Mouse (Mus musculus) heart, postnatal 0 days (tissue): ENCODE data around the gene Cd3eap. TPM values are rescaled to one million over a fixed set of nuclear protein-coding genes. Genes with fewer than 3 reads are reported as not detected.
A peak's percentile ranks its signal among the peaks of the same experiment; 100 is the strongest.

Experiments used
- ATAC-seq: fragments of 200-750 bp; cut with Nextera tagmentation; 2 replicates; pipeline ENCODE4 v1.8.0; 2017; ENCODE audit warnings: low read depth, moderate number of reproducible peaks, moderate library complexity; ENCODE audit not compliant: insufficient read depth
- DNase-seq: peaks from one replicate; pipeline ENCODE4 v3.0.0-alpha.2; 2016; ENCODE audit warnings: low spot score
- H3K27ac ChIP-seq: fragments of 300-500 bp; sonication (generic); 2 replicates; pipeline ENCODE4 v1.5.1; 2014; ENCODE audit warnings: low read depth, mild to moderate bottlenecking
- H3K27me3 ChIP-seq: fragments of 300-500 bp; sonication (generic); 2 replicates; pipeline ENCODE4 v1.6.1; 2014; ENCODE audit warnings: low read length, mixed read lengths; ENCODE audit not compliant: control insufficient read depth, insufficient read depth
- H3K36me3 ChIP-seq: fragments of 300-500 bp; sonication (generic); replicated peaks from 2 replicates; pipeline ENCODE4 v1.6.1; 2014; ENCODE audit warnings: low read length, mixed read lengths; ENCODE audit not compliant: control insufficient read depth, insufficient read depth
- H3K4me1 ChIP-seq: fragments of 300-500 bp; sonication (generic); 2 replicates; pipeline ENCODE4 v1.6.1; 2014; ENCODE audit warnings: antibody characterized with exemption; ENCODE audit not compliant: control insufficient read depth, insufficient read depth
- H3K4me2 ChIP-seq: fragments of 300-500 bp; sonication (generic); 2 replicates; pipeline ENCODE4 v1.6.1; 2014; ENCODE audit warnings: low read depth, mild to moderate bottlenecking, low read length, moderate library complexity
- H3K4me3 ChIP-seq: fragments of 300-500 bp; sonication (generic); 2 replicates; pipeline ENCODE4 v1.5.1; 2014; ENCODE audit warnings: low read depth, low read length
- H3K9ac ChIP-seq: fragments of 300-500 bp; sonication (generic); replicated peaks from 2 replicates; pipeline ENCODE4 v1.6.1; 2014; ENCODE audit warnings: low read depth, low read length, mixed read lengths
- H3K9me3 ChIP-seq: fragments of 300-500 bp; sonication (generic); replicated peaks from 2 replicates; pipeline ENCODE4 v1.6.1; 2016; ENCODE audit warnings: low read length; ENCODE audit not compliant: control insufficient read depth
- CTCF ChIP-seq: IDR thresholded peaks from 2 replicates; pipeline ENCODE4 v1.5.1; 2016; ENCODE audit warnings: antibody characterized with exemption, control low read depth, low read depth
- EP300 ChIP-seq: IDR thresholded peaks from 2 replicates; pipeline ENCODE4 v1.6.1; 2016; ENCODE audit warnings: antibody characterized with exemption, low read depth
- WGBS: fragments of 180-500 bp; shearing (Covaris S2); extraction: QIAGEN DNeasy Blood & Tissue Kit; methylation state at CpG from one replicate; pipeline ENCODE4 v1.1.7; 2014; 5-methylcytosine and 5-hydroxymethylcytosine counted together
- polyA plus RNA-seq: library from polyadenylated mRNA; unstranded; fragments of >200 nt; fragmentation: Nextera tagmentation; extraction: Ambion mirVana; gene quantifications from 2 replicates; pipeline ENCODE4 v1.2.1, GENCODE M21; 2015
- total RNA-seq: library from RNA; depleted of rRNA; stranded (reverse); fragments of >200 nt; gene quantifications from 2 replicates; pipeline ENCODE4 v1.2.3, GENCODE M21; 2014; ENCODE audit warnings: low replicate concordance

The Cd3eap gene
- total and polyA plus RNA-seq, 2 experiments from 2014 or later = 3.2 to 11.7 TPM

DNA sequence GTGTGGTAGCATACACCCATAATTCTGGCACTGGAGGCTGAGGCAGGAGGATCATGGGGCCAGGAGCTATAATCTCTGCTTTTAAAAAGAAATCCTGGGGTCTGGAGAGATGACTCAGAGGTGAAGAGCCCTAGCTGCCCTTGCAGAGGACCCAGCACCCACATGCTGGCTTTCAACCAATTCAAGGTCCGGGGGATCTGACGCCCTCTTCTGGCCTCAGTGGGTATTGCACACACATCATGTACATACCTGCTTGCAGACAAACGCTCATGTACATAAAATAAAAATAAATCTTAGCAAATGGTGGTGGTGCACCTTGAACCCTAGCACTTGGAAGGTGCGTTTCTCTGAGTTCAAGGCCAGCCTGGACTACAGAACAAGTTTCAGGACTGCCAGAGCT is 41.7 kb upstream of the Cd3eap start:
- WGBS = 81% methylated on average over 4 of the region's 4 CpGs
- Histone ChIP-seq H3K9me3 (peaks cover 5% of the 10 kb centered on the region; the same call in 1 of the 2 replicates), H3K27ac (no peak overlapping the region), H3K4me1 (0 out of 2 replicates have a peak, but pooled peaks cover 5% of the 10 kb centered on the region), H3K4me2 (no peak overlapping the region), H3K27me3 (peaks cover 38% of the 10 kb centered on the region), H3K36me3 (no peaks in the 10 kb centered on the region), H3K9ac (no peak overlapping the region), H3K4me3 (no peak overlapping the region)
- no peak for TF ChIP-seq CTCF
- no peak for TF ChIP-seq EP300
- DNase-seq = no peak
- no peak for ATAC-seq

DNA sequence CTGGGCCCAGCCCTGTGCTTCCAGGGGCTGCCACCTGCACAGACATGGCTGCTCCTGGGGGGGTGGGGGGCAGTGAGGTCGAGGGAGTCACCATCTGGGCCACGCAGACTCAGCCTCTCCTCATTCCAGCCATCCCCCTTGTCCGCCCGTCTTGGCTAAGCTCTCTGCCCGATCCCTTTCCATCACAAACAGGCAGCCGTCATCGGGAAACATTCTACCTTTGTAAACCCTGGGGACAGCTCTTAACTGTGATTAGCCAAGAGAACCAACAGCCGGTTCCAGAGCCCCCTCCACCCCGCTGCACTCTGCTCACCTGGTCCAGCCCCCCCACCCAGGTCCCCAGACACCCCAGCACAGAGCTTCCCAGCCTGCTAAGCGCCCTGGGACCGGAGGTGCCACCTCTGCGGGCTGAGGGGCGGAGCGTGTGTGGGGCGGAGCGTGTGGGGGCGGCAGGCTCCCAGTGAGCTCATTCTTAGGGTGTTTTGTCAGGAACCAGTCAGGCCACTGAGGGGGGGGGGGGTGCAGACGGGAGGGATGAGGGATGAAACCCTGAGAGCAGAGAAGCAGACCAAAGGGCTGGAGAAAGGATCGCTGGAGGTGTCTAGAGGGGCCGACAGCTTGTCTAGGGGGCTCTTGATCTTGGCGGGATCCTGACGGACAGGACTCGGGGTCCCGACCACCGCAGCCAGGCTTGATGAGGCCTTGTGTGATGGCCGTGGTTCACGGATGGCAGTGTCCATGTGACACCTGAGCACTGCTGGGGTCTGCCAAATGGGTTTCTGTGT is 40.4 kb upstream of the Cd3eap start:
- 2% methylated on average over 26 of the region's 27 CpGs for whole genome bisulfite sequencing
- TF ChIP-seq EP300 = no peak
- no peak for TF ChIP-seq CTCF

DNA sequence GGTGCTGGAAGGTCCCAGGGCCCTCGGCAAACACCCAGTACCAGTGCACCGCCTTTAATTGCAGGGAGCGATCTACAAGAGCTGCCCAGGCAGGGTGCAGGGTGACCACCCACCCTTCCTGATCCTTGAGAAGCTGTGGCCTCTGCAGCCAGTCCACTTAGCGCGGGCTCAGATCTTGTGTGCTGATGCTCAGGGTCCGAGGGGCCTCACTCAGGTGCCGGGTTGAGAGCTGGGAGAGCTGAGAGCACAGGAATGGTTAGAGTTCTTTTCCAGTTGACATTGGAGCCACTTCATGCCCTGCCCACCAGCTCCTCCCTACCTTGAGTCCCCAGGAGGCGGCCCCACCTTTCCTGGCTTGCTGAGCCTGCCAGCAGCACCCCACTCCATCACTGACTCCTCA is 35.2 kb upstream of the Cd3eap start:
- peaks cover 59% of the 10 kb centered on the region for H3K36me3 ChIP-seq
- ATAC-seq = no peak
- 88% methylated on average over 8 of the region's 8 CpGs for WGBS

More for the DNA sequence above, 40.4 kb upstream of the Cd3eap start:
- H3K36me3 ChIP-seq = peaks cover 7% of the 10 kb centered on the region
- DNase-seq (peak; percentile 25), ATAC-seq (0 out of 2 replicates have a peak, but pooled peaks have one; percentile 44)
- 0 out of 2 replicates have a peak, but pooled peaks cover 5% of the 10 kb centered on the region for H3K4me1 ChIP-seq
- no peak overlapping the region; the same call in 1 of the 2 replicates for H3K9ac ChIP-seq
- H3K4me2 ChIP-seq = peak overlapping the region; percentile 59
- peaks cover 33% of the 10 kb centered on the region for H3K27me3 ChIP-seq
- peaks cover 5% of the 10 kb centered on the region; the same call in 1 of the 2 replicates for H3K9me3 ChIP-seq
- H3K4me3 ChIP-seq = peak overlapping the region; percentile 31
- no peak overlapping the region for H3K27ac ChIP-seq

DNA sequence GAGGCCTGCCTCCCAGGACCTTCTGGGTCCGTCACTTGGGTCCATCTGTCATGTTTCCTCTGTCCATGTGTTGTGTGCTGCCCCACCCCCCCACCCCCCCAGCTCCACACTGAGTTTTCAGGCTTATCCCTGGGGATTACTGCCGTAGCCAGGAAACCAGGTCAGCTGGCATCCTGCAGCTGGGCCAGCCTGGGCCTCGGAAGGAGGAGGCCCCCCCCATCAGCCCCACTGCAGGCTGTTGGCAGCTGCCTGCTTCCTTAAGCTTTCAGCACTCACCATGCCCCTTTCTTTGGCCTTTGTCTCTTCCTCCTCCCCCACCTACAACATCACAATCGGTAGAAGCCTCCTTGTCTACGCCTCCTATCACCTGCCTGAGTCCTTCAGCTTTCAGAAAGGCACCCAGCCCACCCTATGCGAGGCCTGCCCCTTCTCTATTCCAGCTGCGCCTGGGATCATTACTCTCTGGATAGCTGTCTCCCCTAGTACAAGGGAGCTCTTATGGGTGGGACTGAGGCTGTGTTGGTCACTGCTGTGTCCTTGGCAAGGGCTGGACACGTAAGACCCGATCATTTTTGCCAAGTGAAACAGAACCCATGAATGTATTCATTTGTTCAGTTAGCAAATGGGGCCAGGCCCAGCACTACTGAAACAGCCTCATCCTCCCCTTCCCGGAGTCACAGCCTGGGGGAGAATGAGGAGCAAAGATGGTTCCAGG is 29.6 kb upstream of the Cd3eap start:
- no peaks in the 10 kb centered on the region for H3K27me3 ChIP-seq
- ATAC-seq = no peak
- whole genome bisulfite sequencing = 65% methylated on average over 10 of the region's 10 CpGs
- H3K4me2 ChIP-seq = no peak overlapping the region
- no peak for DNase-seq
- H3K36me3 ChIP-seq = peaks cover 98% of the 10 kb centered on the region
- no peak overlapping the region for H3K4me3 ChIP-seq
- no peaks in the 10 kb centered on the region for H3K4me1 ChIP-seq
- TF ChIP-seq CTCF (no peak), EP300 (no peak)
- H3K27ac ChIP-seq = no peak overlapping the region
- H3K9me3 ChIP-seq = no peaks in the 10 kb centered on the region
- no peak overlapping the region for H3K9ac ChIP-seq

More for the DNA sequence above, 35.2 kb upstream of the Cd3eap start:
- no peak overlapping the region for H3K4me2 ChIP-seq
- H3K27me3 ChIP-seq = peaks cover 4% of the 10 kb centered on the region
- H3K4me3 ChIP-seq = no peak overlapping the region
- H3K9ac ChIP-seq = no peak overlapping the region
- H3K9me3 ChIP-seq = no peaks in the 10 kb centered on the region
- DNase-seq = no peak
- no peaks in the 10 kb centered on the region for H3K4me1 ChIP-seq
- TF ChIP-seq EP300 = no peak
- TF ChIP-seq CTCF = no peak
- H3K27ac ChIP-seq = no peak overlapping the region

DNA sequence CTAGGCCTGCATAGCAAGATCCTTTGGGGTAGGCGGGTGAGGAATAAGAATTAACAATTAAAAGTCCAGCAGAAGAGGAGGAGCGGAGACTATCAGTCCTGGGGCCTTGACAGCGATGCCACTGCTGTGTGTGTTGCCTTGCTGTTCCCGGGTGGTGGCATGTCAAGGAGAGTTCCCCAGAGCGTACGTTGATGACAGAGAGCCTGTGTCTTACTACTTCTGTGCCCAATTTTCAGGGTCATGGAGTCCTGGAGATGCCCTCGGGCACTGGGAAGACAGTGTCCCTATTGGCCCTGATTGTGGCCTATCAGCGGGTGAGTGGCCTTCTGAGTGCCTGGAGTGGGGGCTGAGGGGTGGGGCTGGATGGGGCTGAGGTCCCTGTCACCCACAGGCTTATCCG is 24.4 kb upstream of the Cd3eap start:
- H3K4me2 ChIP-seq = no peak overlapping the region
- TF ChIP-seq EP300 (no peak), CTCF (no peak)
- no peaks in the 10 kb centered on the region for H3K9me3 ChIP-seq
- no peak for DNase-seq
- no peak overlapping the region for H3K4me3 ChIP-seq
- H3K27me3 ChIP-seq = no peaks in the 10 kb centered on the region
- H3K27ac ChIP-seq = no peak overlapping the region
- WGBS = 86% methylated on average over 9 of the region's 9 CpGs
- H3K4me1 ChIP-seq = peaks cover 6% of the 10 kb centered on the region; the same call in 1 of the 2 replicates
- no peak for ATAC-seq
- H3K9ac ChIP-seq = no peak overlapping the region
- peaks cover 50% of the 10 kb centered on the region for H3K36me3 ChIP-seq
